10 mouse cellular contexts compared by ENCODE assay signal in genomic region chr2:122235425-122235824, GRCm38 (mm10). TPM values are rescaled to one million over a fixed set of nuclear protein-coding genes. Genes with fewer than 3 reads are reported as not detected.
DNase-seq lines count a peak whose midpoint lies in the region; ATAC-seq and TF ChIP-seq lines count a peak whose summit lies in the region.
"Had no signal": no experiment of that assay in that cellular context is flagged by ENCODE, and none has a peak within 500 bp of the region (broad histone marks: within the 10 kb centered on the region; RNA-seq: fewer than 3 reads in every experiment).

No protein-coding gene starts in this region.

- peak overlapping the region; percentile 62 for H3K4me3 ChIP-seq in embryonic facial prominence, embryonic 15.5 days (replicated peaks)
- peak overlapping the region; percentile 61 for H3K4me3 ChIP-seq in intestine, postnatal 0 days (ENCODE audit: low read depth, low read length)
- peak overlapping the region; percentile 84 for H3K4me3 ChIP-seq in macrophage (ENCODE audit: inconsistent target)

- no peaks in the 10 kb centered on the region for H3K9me3 ChIP-seq in embryonic facial prominence, embryonic 15.5 days (replicated peaks)
- no peaks in the 10 kb centered on the region for H3K9me3 ChIP-seq in intestine, postnatal 0 days (ENCODE audit: control insufficient read depth)

- no peak overlapping the region for H3K27ac ChIP-seq in embryonic facial prominence, embryonic 15.5 days (replicated peaks)
- H3K27ac ChIP-seq in intestine, postnatal 0 days (ENCODE audit: low read depth, low read length) = peak overlapping the region; percentile 77
- peak overlapping the region; percentile 66 for H3K27ac ChIP-seq in macrophage

- no peak overlapping the region for H3K9ac ChIP-seq in embryonic facial prominence, embryonic 15.5 days
- H3K9ac ChIP-seq in intestine, postnatal 0 days (ENCODE audit: low read depth, low read length) = no peak overlapping the region

- no peaks in the 10 kb centered on the region for H3K27me3 ChIP-seq in embryonic facial prominence, embryonic 15.5 days
- H3K27me3 ChIP-seq in intestine, postnatal 0 days (replicated peaks; ENCODE audit: control insufficient read depth, insufficient read depth, low read length) = no peaks in the 10 kb centered on the region

- peak; percentile 24 for DNase-seq in adrenal gland, postnatal 10 days
- no peak for DNase-seq in adrenal gland, adult 8-10 months
- no peak for DNase-seq in embryo, embryonic 10 days (ENCODE audit: low spot score)
- no peak for DNase-seq in retina, embryonic 14.5 days (ENCODE audit: low spot score)
- DNase-seq in ovary, adult 18-20 months (ENCODE audit: low spot score) = no peak

- H3K79me2 ChIP-seq in macrophage (ENCODE audit: inconsistent target) = peaks cover 27% of the 10 kb centered on the region; the same call in 1 of the 2 replicates

- 82% methylated on average over 2 of the region's 2 CpGs for WGBS in embryonic facial prominence, embryonic 15.5 days
- WGBS in intestine, postnatal 0 days = 36% methylated on average over 2 of the region's 2 CpGs
- 12% methylated on average over 2 of the region's 2 CpGs for WGBS in macrophage (ENCODE audit: missing documents)

- peak overlapping the region; percentile 84 for H3K4me2 ChIP-seq in embryonic facial prominence, embryonic 15.5 days (replicated peaks)
- H3K4me2 ChIP-seq in intestine, postnatal 0 days (replicated peaks; ENCODE audit: low read depth) = peak overlapping the region; percentile 85

- no peak for TF ChIP-seq CTCF in intestine, postnatal 0 days (IDR thresholded peaks at IDR 0.05; ENCODE audit: low read depth)

- ATAC-seq in embryonic facial prominence, embryonic 15.5 days (ENCODE audit: insufficient number of reproducible peaks, low FRiP score, low TSS enrichment, low read depth) = no peak
- ATAC-seq in intestine, postnatal 0 days = peak; percentile 25; the same call in 1 of the 2 replicates

- H3K4me1 ChIP-seq in embryonic facial prominence, embryonic 15.5 days = peaks cover 11% of the 10 kb centered on the region
- H3K4me1 ChIP-seq in intestine, postnatal 0 days (replicated peaks; ENCODE audit: control insufficient read depth, insufficient read depth, low read length) = no peaks in the 10 kb centered on the region

- no peaks in the 10 kb centered on the region for H3K36me3 ChIP-seq in embryonic facial prominence, embryonic 15.5 days
- no peaks in the 10 kb centered on the region for H3K36me3 ChIP-seq in intestine, postnatal 0 days (ENCODE audit: control insufficient read depth, insufficient read depth)
- no peaks in the 10 kb centered on the region for H3K36me3 ChIP-seq in macrophage (ENCODE audit: inconsistent target)

RNA-seq across cellular contexts. Expression of gene Sord, which starts 0.9 kb away (rescaled TPM):
- 100 to 1,000 TPM in 1 of 2 experiments, 10 to 100 TPM in 1; 96.9 to 127 TPM for total RNA-seq in adrenal gland, postnatal 10 days (2021)
- 100 to 1,000 TPM in 2 of 4 experiments, 10 to 100 TPM in 2; 83.1 to 149 (median 112) TPM for total RNA-seq in adrenal gland, adult 8-10 months (2022)
- polyA plus RNA-seq in embryonic facial prominence, embryonic 15.5 days (2015; fragmentation: Nextera tagmentation; extraction: Ambion mirVana) = 24.1 and 28.7 TPM in 2 replicates
- 136 and 172 TPM in 2 replicates for polyA plus RNA-seq in intestine, postnatal 0 days (2015; fragmentation: Nextera tagmentation; extraction: Ambion mirVana)
- total RNA-seq in macrophage (2018; cell fraction: chromatin; rRNA removed) = 10 to 100 TPM in 11 of 26 experiments, 1 to 10 TPM in 15; 1.6 to 24.9 (median 7.9) TPM
- total RNA-seq in macrophage (2018; cell fraction: cytosol; rRNA removed) = 100 to 1,000 TPM in 11 of 26 experiments, 10 to 100 TPM in 15; 36.2 to 155 (median 70.0) TPM
- 10 to 100 TPM; 11.4 to 54.3 (median 22.7) TPM for total RNA-seq in macrophage (2018; cell fraction: nucleus; rRNA removed)
- 37.5 to 135 TPM (median 99.9 TPM) in 3 replicates for polyA plus RNA-seq in macrophage (2018)

RNA-seq across cellular contexts. Expression of gene Terb2, which starts 49.4 kb away (rescaled TPM):
- total RNA-seq in adrenal gland, postnatal 10 days (2021) = not detected
- not detected for total RNA-seq in adrenal gland, adult 8-10 months (2022)
- polyA plus RNA-seq in embryonic facial prominence, embryonic 15.5 days (2015; fragmentation: Nextera tagmentation; extraction: Ambion mirVana) = not detected in 2 replicates
- polyA plus RNA-seq in intestine, postnatal 0 days (2015; fragmentation: Nextera tagmentation; extraction: Ambion mirVana) = not detected in 2 replicates
- total RNA-seq in macrophage (2018; cell fraction: chromatin; rRNA removed) = not detected
- total RNA-seq in macrophage (2018; cell fraction: cytosol; rRNA removed) = not detected
- total RNA-seq in macrophage (2018; cell fraction: nucleus; rRNA removed) = not detected
- polyA plus RNA-seq in macrophage (2018) = not detected in 3 replicates
- polyA plus RNA-seq: C2C12; gonadal fat pad, adult 2 months had no signal

RNA-seq across cellular contexts. Expression of gene Patl2, which starts 49.4 kb away (rescaled TPM):
- under 1 TPM; 0.30 to 0.63 TPM for total RNA-seq in adrenal gland, postnatal 10 days (2021)
- total RNA-seq in adrenal gland, adult 8-10 months (2022) = under 1 TPM in 1 of 4 experiments, not detected in 3; 0.09 TPM
- 0.08 TPM in 1 of 2 replicates, not detected in the other for polyA plus RNA-seq in embryonic facial prominence, embryonic 15.5 days (2015; fragmentation: Nextera tagmentation; extraction: Ambion mirVana)
- 0.04 and 0.05 TPM in 2 replicates for polyA plus RNA-seq in intestine, postnatal 0 days (2015; fragmentation: Nextera tagmentation; extraction: Ambion mirVana)
- under 1 TPM in 18 of 26 experiments, not detected in 8; 0.28 to 0.65 (median 0.45) TPM for total RNA-seq in macrophage (2018; cell fraction: chromatin; rRNA removed)
- 1 to 10 TPM in 1 of 26 experiments, under 1 TPM in 25; 0.30 to 1.0 (median 0.58) TPM for total RNA-seq in macrophage (2018; cell fraction: cytosol; rRNA removed)
- total RNA-seq in macrophage (2018; cell fraction: nucleus; rRNA removed) = 1 to 10 TPM in 6 of 26 experiments, under 1 TPM in 18, not detected in 2; 0.17 to 1.6 (median 0.72) TPM
- 0.40 to 0.81 TPM in 2 of 3 replicates, not detected in the other for polyA plus RNA-seq in macrophage (2018)
- polyA plus RNA-seq: C2C12 had no signal
